In genomic region chr12:111550679-111551078, GRCm38 (mm10) we compare ENCODE assay signal across 14 mouse cellular contexts. TPM values are rescaled to one million over a fixed set of nuclear protein-coding genes. Genes with fewer than 3 reads are reported as not detected.
DNase-seq lines count a peak whose midpoint lies in the region; ATAC-seq and TF ChIP-seq lines count a peak whose summit lies in the region.
"Had no signal": no experiment of that assay in that cellular context is flagged by ENCODE, and none has a peak within 500 bp of the region (broad histone marks: within the 10 kb centered on the region; RNA-seq: fewer than 3 reads in every experiment).

No protein-coding gene starts in this region.

- WGBS in forebrain, postnatal 0 days: 65% methylated on average over 1 of the region's 1 CpGs
- WGBS in forebrain, embryonic 11.5 days: 52% methylated on average over 1 of the region's 1 CpGs
- WGBS in limb, embryonic 15.5 days: 73% methylated on average over 1 of the region's 1 CpGs
- 41% methylated on average over 1 of the region's 1 CpGs for WGBS in limb, embryonic 10.5 days
- WGBS in liver, embryonic 14.5 days (ENCODE audit: insufficient replicate concordance): 51% methylated on average over 1 of the region's 1 CpGs

- H3K4me1 ChIP-seq in forebrain, postnatal 0 days (ENCODE audit: insufficient read depth): no peaks in the 10 kb centered on the region
- H3K4me1 ChIP-seq in forebrain, embryonic 11.5 days (replicated peaks; ENCODE audit: control insufficient read depth, insufficient read depth, low read length): no peaks in the 10 kb centered on the region
- H3K4me1 ChIP-seq in limb, embryonic 15.5 days: no peaks in the 10 kb centered on the region
- H3K4me1 ChIP-seq in limb, embryonic 10.5 days: 0 out of 2 replicates have a peak, but pooled peaks cover 4% of the 10 kb centered on the region
- H3K4me1 ChIP-seq in liver, embryonic 14.5 days (replicated peaks; ENCODE audit: control insufficient read depth in 2 of 2, insufficient read depth in 2 of 2, low read length in 1 of 2): no peaks in the 10 kb centered on the region
- H3K4me1 ChIP-seq: forebrain, embryonic 15.5 days; midbrain, embryonic 10.5 days had no signal

- no peak for TF ChIP-seq EP300 in liver, embryonic 14.5 days (IDR thresholded peaks at IDR 0.05; ENCODE audit: low read depth)

- H3K27me3 ChIP-seq in forebrain, postnatal 0 days (ENCODE audit: insufficient read depth, low read length): no peaks in the 10 kb centered on the region
- H3K27me3 ChIP-seq in forebrain, embryonic 11.5 days (ENCODE audit: control insufficient read depth, insufficient read depth, low read length): no peaks in the 10 kb centered on the region
- H3K27me3 ChIP-seq in limb, embryonic 15.5 days: no peaks in the 10 kb centered on the region
- H3K27me3 ChIP-seq in limb, embryonic 10.5 days (ENCODE audit: low read depth, poor library complexity, severe bottlenecking): no peaks in the 10 kb centered on the region
- no peaks in the 10 kb centered on the region for H3K27me3 ChIP-seq in liver, embryonic 14.5 days (ENCODE audit: control insufficient read depth, insufficient read depth, low read length)
- H3K27me3 ChIP-seq: forebrain, embryonic 15.5 days had no signal

- no peak for DNase-seq in forebrain, postnatal 0 days
- no peak for DNase-seq in forebrain, embryonic 11.5 days (ENCODE audit: low spot score)
- no peak for DNase-seq in limb, embryonic 10.5 days (ENCODE audit: low spot score)
- peak; percentile 71 for DNase-seq in ZHBTc4 (ENCODE audit: low read depth, low spot score)
- no peak for DNase-seq in liver, embryonic 14.5 days (ENCODE audit: low read depth in 3 of 3, low spot score in 3 of 3)
- DNase-seq in adrenal gland, adult 2 months: no peak
- no peak for DNase-seq in frontal cortex, postnatal 10 days (ENCODE audit: low spot score in 2 of 2)
- DNase-seq: adrenal gland, postnatal 10 days; cerebellum, adult 18-20 months; heart, postnatal 36 days; kidney, postnatal 25 days had no signal

- H3K36me3 ChIP-seq in forebrain, postnatal 0 days (ENCODE audit: insufficient read depth): peaks cover 22% of the 10 kb centered on the region
- no peaks in the 10 kb centered on the region; the same call in 1 of the 2 replicates for H3K36me3 ChIP-seq in forebrain, embryonic 11.5 days (ENCODE audit: control insufficient read depth, insufficient read depth, low read length)
- peaks cover 18% of the 10 kb centered on the region for H3K36me3 ChIP-seq in limb, embryonic 15.5 days
- H3K36me3 ChIP-seq in limb, embryonic 10.5 days: peaks cover 35% of the 10 kb centered on the region
- peaks cover 26% of the 10 kb centered on the region for H3K36me3 ChIP-seq in liver, embryonic 14.5 days (replicated peaks; ENCODE audit: control insufficient read depth, insufficient read depth, low read depth)

- H3K4me3 ChIP-seq in forebrain, postnatal 0 days (ENCODE audit: low read depth, low read length): no peak overlapping the region
- no peak overlapping the region for H3K4me3 ChIP-seq in forebrain, embryonic 11.5 days (ENCODE audit: low read depth, low read length)
- no peak overlapping the region for H3K4me3 ChIP-seq in limb, embryonic 15.5 days
- no peak overlapping the region for H3K4me3 ChIP-seq in limb, embryonic 10.5 days
- no peak overlapping the region for H3K4me3 ChIP-seq in liver, embryonic 14.5 days (ENCODE audit: insufficient read depth in 1 of 2, low read depth in 2 of 2, low read length in 2 of 2)
- H3K4me3 ChIP-seq: forebrain, embryonic 15.5 days; midbrain, embryonic 10.5 days had no signal

- no peaks in the 10 kb centered on the region for H3K9me3 ChIP-seq in forebrain, postnatal 0 days (ENCODE audit: low read length)
- H3K9me3 ChIP-seq in forebrain, embryonic 11.5 days (ENCODE audit: control insufficient read depth, low read length): no peaks in the 10 kb centered on the region
- H3K9me3 ChIP-seq in limb, embryonic 15.5 days: no peaks in the 10 kb centered on the region
- no peaks in the 10 kb centered on the region for H3K9me3 ChIP-seq in limb, embryonic 10.5 days (replicated peaks)
- H3K9me3 ChIP-seq in liver, embryonic 14.5 days (ENCODE audit: control insufficient read depth, low read length): no peaks in the 10 kb centered on the region
- H3K9me3 ChIP-seq: forebrain, embryonic 15.5 days; midbrain, embryonic 10.5 days had no signal

- no peak overlapping the region for H3K27ac ChIP-seq in forebrain, postnatal 0 days (ENCODE audit: low read depth, low read length)
- H3K27ac ChIP-seq in forebrain, embryonic 11.5 days (ENCODE audit: low read depth, low read length): no peak overlapping the region
- 0 out of 2 replicates have a peak overlapping the region, but pooled peaks have one; percentile 4 for H3K27ac ChIP-seq in limb, embryonic 15.5 days
- H3K27ac ChIP-seq in limb, embryonic 10.5 days: no peak overlapping the region
- no peak overlapping the region for H3K27ac ChIP-seq in liver, embryonic 14.5 days
- H3K27ac ChIP-seq: forebrain, embryonic 15.5 days; midbrain, embryonic 10.5 days had no signal

- H3K4me2 ChIP-seq in forebrain, postnatal 0 days (ENCODE audit: low read depth): no peak overlapping the region
- H3K4me2 ChIP-seq in forebrain, embryonic 11.5 days (ENCODE audit: low read depth, low read length, severe bottlenecking): no peak overlapping the region
- H3K4me2 ChIP-seq in limb, embryonic 15.5 days: no peak overlapping the region
- no peak overlapping the region for H3K4me2 ChIP-seq in liver, embryonic 14.5 days (ENCODE audit: low read depth)
- H3K4me2 ChIP-seq: forebrain, embryonic 15.5 days had no signal

- ATAC-seq in forebrain, postnatal 0 days: no peak
- no peak for ATAC-seq in forebrain, embryonic 11.5 days (replicated peaks; ENCODE audit: low FRiP score)
- ATAC-seq in limb, embryonic 15.5 days (ENCODE audit: insufficient number of reproducible peaks, low FRiP score, low TSS enrichment, low read depth): no peak
- ATAC-seq in liver, embryonic 14.5 days (ENCODE audit: insufficient read depth): no peak
- ATAC-seq: forebrain, embryonic 15.5 days had no signal

- TF ChIP-seq CTCF in forebrain, postnatal 0 days (IDR thresholded peaks at IDR 0.05; ENCODE audit: low read depth): peak; percentile 32; the same call in 1 of the 2 replicates
- 0 out of 2 replicates have a peak, but pooled peaks have one; percentile 29 for TF ChIP-seq CTCF in liver, embryonic 14.5 days (IDR thresholded peaks at IDR 0.05; ENCODE audit: low read depth)

- no peak overlapping the region for H3K9ac ChIP-seq in forebrain, postnatal 0 days
- no peak overlapping the region for H3K9ac ChIP-seq in forebrain, embryonic 11.5 days (ENCODE audit: low read length)
- H3K9ac ChIP-seq in limb, embryonic 15.5 days: no peak overlapping the region
- no peak overlapping the region for H3K9ac ChIP-seq in liver, embryonic 14.5 days (replicated peaks)
- H3K9ac ChIP-seq: forebrain, embryonic 15.5 days had no signal

RNA-seq across cellular contexts. Expression of gene Eif5, which starts 12.9 kb away (rescaled TPM):
- 273 and 366 TPM in 2 replicates for total RNA-seq in forebrain, postnatal 0 days (2014; rRNA removed)
- polyA plus RNA-seq in forebrain, postnatal 0 days (2015; fragmentation: Nextera tagmentation; extraction: Ambion mirVana): 580 and 648 TPM in 2 replicates
- polyA plus RNA-seq in forebrain, embryonic 11.5 days (2014; fragmentation: Nextera tagmentation; extraction: Ambion mirVana): 673 and 736 TPM in 2 replicates
- 473 and 511 TPM in 2 replicates for polyA plus RNA-seq in limb, embryonic 15.5 days (2015; fragmentation: Nextera tagmentation; extraction: Ambion mirVana)
- 669 and 688 TPM in 2 replicates for polyA plus RNA-seq in limb, embryonic 10.5 days (2016; fragmentation: Nextera tagmentation; extraction: Ambion mirVana)
- 64.1 and 112 TPM in 2 replicates for polyA plus RNA-seq in liver, embryonic 14.5 days (2012; rRNA removed)
- 411 and 432 TPM in 2 replicates for polyA plus RNA-seq in liver, embryonic 14.5 days (2014; fragmentation: Nextera tagmentation; extraction: Ambion mirVana)
- 100 to 1,000 TPM; 327 to 470 TPM for total RNA-seq in adrenal gland, adult 2 months (2021)
- 210 and 254 TPM in 2 replicates for polyA plus RNA-seq in adrenal gland, adult 2 months (2012; rRNA removed)

RNA-seq across cellular contexts. Expression of gene Mark3, which starts 23.6 kb away (rescaled TPM):
- total RNA-seq in forebrain, postnatal 0 days (2014; rRNA removed): 172 and 182 TPM in 2 replicates
- 36.9 and 42.4 TPM in 2 replicates for polyA plus RNA-seq in forebrain, postnatal 0 days (2015; fragmentation: Nextera tagmentation; extraction: Ambion mirVana)
- 69.1 and 81.1 TPM in 2 replicates for polyA plus RNA-seq in forebrain, embryonic 11.5 days (2014; fragmentation: Nextera tagmentation; extraction: Ambion mirVana)
- 24.0 and 30.4 TPM in 2 replicates for polyA plus RNA-seq in limb, embryonic 15.5 days (2015; fragmentation: Nextera tagmentation; extraction: Ambion mirVana)
- polyA plus RNA-seq in limb, embryonic 10.5 days (2016; fragmentation: Nextera tagmentation; extraction: Ambion mirVana): 47.4 and 50.6 TPM in 2 replicates
- 14.6 and 24.6 TPM in 2 replicates for polyA plus RNA-seq in liver, embryonic 14.5 days (2012; rRNA removed)
- polyA plus RNA-seq in liver, embryonic 14.5 days (2014; fragmentation: Nextera tagmentation; extraction: Ambion mirVana): 18.0 and 19.5 TPM in 2 replicates
- total RNA-seq in adrenal gland, adult 2 months (2021): 10 to 100 TPM; 83.2 to 95.9 TPM
- polyA plus RNA-seq in adrenal gland, adult 2 months (2012; rRNA removed): 33.5 and 35.8 TPM in 2 replicates
